Mouse (Mus musculus) MEL (cell line): ENCODE data around the gene Ybey.

Experiments
- CHD2 ChIP-seq: IDR thresholded peaks from 2 replicates; pipeline ENCODE4 v1.6.1; 2011; ENCODE audit warnings: low read length, improper control_type of control experiment
- CTCF ChIP-seq, 3 experiments: IDR thresholded peaks in 2 of 3; conservative IDR thresholded peaks in 1 of 3; 2 replicates each; pipeline ENCODE4 v1.5.1; 2011 to 2012; ENCODE audit warnings: low read length in 3 of 3, low read depth in 2 of 3, mild to moderate bottlenecking in 2 of 3, improper control_type of control experiment in 1 of 3, inconsistent platforms in 1 of 3, mixed read lengths in 1 of 3, moderate library complexity in 1 of 3; ENCODE audit not compliant: control insufficient read depth in 1 of 3, insufficient read depth in 1 of 3, poor library complexity in 1 of 3, severe bottlenecking in 1 of 3
- GABPA ChIP-seq: IDR thresholded peaks from 2 replicates; pipeline ENCODE4 v1.6.1; 2012; ENCODE audit warnings: low read depth, mild to moderate bottlenecking, inconsistent platforms, low read length, improper control_type of control experiment, moderate library complexity
- MAX ChIP-seq: IDR thresholded peaks from 2 replicates; pipeline ENCODE4 v1.6.1; 2011; ENCODE audit warnings: low read length, improper control_type of control experiment
- MYC ChIP-seq: IDR thresholded peaks from 2 replicates; pipeline ENCODE4 v1.6.1; 2011; ENCODE audit warnings: low read depth, mild to moderate bottlenecking, low read length, improper control_type of control experiment, moderate library complexity
- POLR2A ChIP-seq, 2 experiments: IDR thresholded peaks; 2 replicates each; pipeline ENCODE4 v1.6.1; 2011 to 2012; ENCODE audit warnings: low read length in 2 of 2, mild to moderate bottlenecking in 2 of 2, control low read depth in 1 of 2, improper control_type of control experiment in 1 of 2, low read depth in 1 of 2, moderate library complexity in 1 of 2; ENCODE audit not compliant: control insufficient read depth in 1 of 2, insufficient read depth in 1 of 2, poor library complexity in 1 of 2
- SIN3A ChIP-seq: IDR thresholded peaks from 2 replicates; pipeline ENCODE4 v1.6.1; 2012; ENCODE audit warnings: low read length, improper control_type of control experiment, inconsistent platforms
- TAL1 ChIP-seq: IDR thresholded peaks from 2 replicates; pipeline ENCODE4 v1.6.1; 2012; ENCODE audit warnings: mild to moderate bottlenecking, inconsistent platforms, low read length, moderate library complexity, mixed read lengths
- TCF12 ChIP-seq: IDR thresholded peaks from 2 replicates; pipeline ENCODE4 v1.6.1; 2014; ENCODE audit warnings: low read depth, mild to moderate bottlenecking, inconsistent platforms, low read length, improper control_type of control experiment, moderate library complexity

DNA sequence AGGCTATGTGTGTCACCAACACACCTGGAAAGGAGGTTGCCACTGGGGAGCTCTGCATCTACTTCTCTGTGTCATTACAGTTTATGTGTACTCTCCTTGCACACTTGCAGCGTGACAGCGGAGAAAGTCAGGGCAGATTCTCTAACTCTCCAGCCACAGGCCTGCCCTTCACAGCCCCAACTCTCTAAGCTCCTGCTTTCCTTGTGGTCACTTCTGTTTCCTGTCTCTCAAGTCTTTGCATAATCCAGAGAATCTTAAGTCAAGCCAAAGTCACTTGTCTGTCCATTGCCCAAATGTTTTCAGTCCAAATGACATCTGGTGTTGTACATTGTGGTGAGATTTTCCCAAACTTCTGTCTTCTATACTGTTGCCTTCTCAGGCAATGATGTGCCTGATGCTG, 17.4 kb upstream of the Ybey start:
- TF ChIP-seq GABPA (no peak), MYC (no peak), POLR2A (IDR thresholded peaks at IDR 0.05; ENCODE audit: control insufficient read depth in 1 of 2, insufficient read depth in 1 of 2, low read depth in 1 of 2, low read length in 2 of 2, poor library complexity in 1 of 2) (no peak), CTCF (IDR thresholded peaks at IDR 0.05 in 2 of 3, conservative IDR thresholded peaks at IDR 0.05 in 1 of 3; ENCODE audit: control insufficient read depth in 1 of 3, insufficient read depth in 1 of 3, low read depth in 2 of 3, low read length in 3 of 3, poor library complexity in 1 of 3, severe bottlenecking in 1 of 3) (no peak), SIN3A (no peak), CHD2 (no peak), TAL1 (no peak), MAX (no peak), TCF12 (no peak)
